Mouse (Mus musculus): ENCODE measurements at regions not wholly inside any gene's neighbourhood (a gene's known extent, or its start where the extent isn't known, plus 50 kb on each side); places are given as distances from the start of the nearest gene placed in this dataset.

GRCm38 (mm10) chr12:35863141-35863540 is 62.3 kb upstream of the Agr3 start:
- Histone ChIP-seq H3K27me3 (ENCODE audit: insufficient read depth, poor library complexity, severe bottlenecking) (no peaks in the 10 kb centered on the region), H3K36me3 (no peaks in the 10 kb centered on the region)
- 92% methylated on average over 1 of the region's 1 CpGs for WGBS

GRCm38 (mm10) chr12:35853159-35853558 is 72.3 kb upstream of the Agr3 start:
- Histone ChIP-seq H3K4me1 (replicated peaks) (no peaks in the 10 kb centered on the region), H3K9me3 (no peaks in the 10 kb centered on the region), H3K27me3 (ENCODE audit: insufficient read depth, poor library complexity, severe bottlenecking) (no peaks in the 10 kb centered on the region), H3K36me3 (no peaks in the 10 kb centered on the region), H3K4me3 (no peak overlapping the region), H3K27ac (no peak overlapping the region)
- no peak for DNase-seq (ENCODE audit: low spot score)
- 91% methylated on average over 4 of the region's 4 CpGs for WGBS

More at GRCm38 (mm10) chr12:35863141-35863540, 62.3 kb upstream of the Agr3 start:
- DNase-seq (ENCODE audit: low spot score): no peak
- Histone ChIP-seq H3K4me1 (replicated peaks) (no peaks in the 10 kb centered on the region), H3K4me3 (no peak overlapping the region), H3K9me3 (no peaks in the 10 kb centered on the region), H3K27ac (no peak overlapping the region)

GRCm38 (mm10) chr12:35846905-35847610 is 78.4 kb upstream of the Agr3 start:
- Histone ChIP-seq H3K27me3 (ENCODE audit: insufficient read depth, poor library complexity, severe bottlenecking) (no peaks in the 10 kb centered on the region), H3K27ac (no peak overlapping the region), H3K36me3 (no peaks in the 10 kb centered on the region), H3K4me3 (no peak overlapping the region), H3K9me3 (no peaks in the 10 kb centered on the region), H3K4me1 (replicated peaks) (no peaks in the 10 kb centered on the region)
- no peak for DNase-seq (ENCODE audit: low spot score)
- WGBS: 89% methylated on average over 5 of the region's 5 CpGs

- no peak for DNase-seq (ENCODE audit: low spot score)
- H3K27me3 ChIP-seq (ENCODE audit: insufficient read depth, poor library complexity, severe bottlenecking): no peaks in the 10 kb centered on the region
- no peaks in the 10 kb centered on the region for H3K9me3 ChIP-seq
- 0 out of 2 replicates have a peak, but pooled peaks cover 3% of the 10 kb centered on the region for H3K4me1 ChIP-seq (replicated peaks)
- no peak overlapping the region for H3K27ac ChIP-seq
- no peak overlapping the region for H3K4me3 ChIP-seq
- no peaks in the 10 kb centered on the region for H3K36me3 ChIP-seq
Measured at GRCm38 (mm10) chr12:35836946-35837345, 88.5 kb upstream of the Agr3 start.

GRCm38 (mm10) chr12:35833285-35833684 is 92.1 kb upstream of the Agr3 start:
- no peak overlapping the region for H3K4me3 ChIP-seq
- H3K27ac ChIP-seq: no peak overlapping the region
- no peaks in the 10 kb centered on the region for H3K9me3 ChIP-seq
- no peaks in the 10 kb centered on the region for H3K36me3 ChIP-seq
- no peak for DNase-seq (ENCODE audit: low spot score)
- 83% methylated on average over 3 of the region's 3 CpGs for WGBS
- no peaks in the 10 kb centered on the region for H3K27me3 ChIP-seq (ENCODE audit: insufficient read depth, poor library complexity, severe bottlenecking)
- 0 out of 2 replicates have a peak, but pooled peaks cover 3% of the 10 kb centered on the region for H3K4me1 ChIP-seq (replicated peaks)

GRCm38 (mm10) chr12:35831922-35832512 is 93.4 kb upstream of the Agr3 start:
- Histone ChIP-seq H3K9me3 (no peaks in the 10 kb centered on the region), H3K27me3 (ENCODE audit: insufficient read depth, poor library complexity, severe bottlenecking) (no peaks in the 10 kb centered on the region), H3K4me1 (replicated peaks) (0 out of 2 replicates have a peak, but pooled peaks cover 3% of the 10 kb centered on the region), H3K36me3 (no peaks in the 10 kb centered on the region), H3K4me3 (no peak overlapping the region), H3K27ac (no peak overlapping the region)
- no peak for DNase-seq (ENCODE audit: low spot score)
- WGBS: 80% methylated on average over 2 of the region's 2 CpGs

GRCm38 (mm10) chr12:35831268-35831667 is 94.2 kb upstream of the Agr3 start:
- 33% methylated on average over 5 of the region's 5 CpGs for WGBS
- no peak for DNase-seq (ENCODE audit: low spot score)
- H3K4me3 ChIP-seq: no peak overlapping the region
- H3K4me1 ChIP-seq (replicated peaks): 0 out of 2 replicates have a peak, but pooled peaks cover 3% of the 10 kb centered on the region
- no peaks in the 10 kb centered on the region for H3K27me3 ChIP-seq (ENCODE audit: insufficient read depth, poor library complexity, severe bottlenecking)
- H3K27ac ChIP-seq: no peak overlapping the region
- H3K36me3 ChIP-seq: no peaks in the 10 kb centered on the region
- no peaks in the 10 kb centered on the region for H3K9me3 ChIP-seq

- Histone ChIP-seq H3K4me3 (no peak overlapping the region), H3K9me3 (no peaks in the 10 kb centered on the region), H3K4me1 (replicated peaks) (peaks cover 10% of the 10 kb centered on the region; the same call in 1 of the 2 replicates), H3K36me3 (no peaks in the 10 kb centered on the region), H3K27ac (no peak overlapping the region), H3K27me3 (ENCODE audit: insufficient read depth, poor library complexity, severe bottlenecking) (no peaks in the 10 kb centered on the region)
- no peak for DNase-seq (ENCODE audit: low spot score)
- WGBS: 80% methylated on average over 2 of the region's 2 CpGs
Measured at GRCm38 (mm10) chr12:35827797-35828196, 97.6 kb upstream of the Agr3 start.

GRCm38 (mm10) chr12:35826990-35827389 is 98.4 kb upstream of the Agr3 start:
- WGBS: 89% methylated on average over 5 of the region's 5 CpGs
- no peaks in the 10 kb centered on the region for H3K9me3 ChIP-seq
- no peak for DNase-seq (ENCODE audit: low spot score)
- peaks cover 7% of the 10 kb centered on the region; the same call in 1 of the 2 replicates for H3K4me1 ChIP-seq (replicated peaks)
- H3K27me3 ChIP-seq (ENCODE audit: insufficient read depth, poor library complexity, severe bottlenecking): no peaks in the 10 kb centered on the region
- H3K27ac ChIP-seq: no peak overlapping the region
- H3K4me3 ChIP-seq: no peak overlapping the region
- no peaks in the 10 kb centered on the region for H3K36me3 ChIP-seq

GRCm38 (mm10) chr12:35824587-35824987 is 100.8 kb upstream of the Agr3 start:
- peak; percentile 20 for DNase-seq (ENCODE audit: low spot score)
- Histone ChIP-seq H3K27ac (no peak overlapping the region; the same call in 1 of the 2 replicates), H3K36me3 (no peaks in the 10 kb centered on the region), H3K4me1 (replicated peaks) (peaks cover 7% of the 10 kb centered on the region; the same call in 1 of the 2 replicates), H3K4me3 (no peak overlapping the region), H3K9me3 (no peaks in the 10 kb centered on the region), H3K27me3 (ENCODE audit: insufficient read depth, poor library complexity, severe bottlenecking) (no peaks in the 10 kb centered on the region)
- 39% methylated on average over 5 of the region's 5 CpGs for WGBS

GRCm38 (mm10) chr12:35799261-35799660 is 126.2 kb upstream of the Agr3 start:
- 89% methylated on average over 2 of the region's 2 CpGs for WGBS
- no peak overlapping the region for H3K27ac ChIP-seq
- H3K36me3 ChIP-seq: no peaks in the 10 kb centered on the region
- no peak for DNase-seq (ENCODE audit: low spot score)
- H3K4me1 ChIP-seq (replicated peaks): no peaks in the 10 kb centered on the region
- no peaks in the 10 kb centered on the region for H3K9me3 ChIP-seq
- H3K4me3 ChIP-seq: no peak overlapping the region
- no peaks in the 10 kb centered on the region for H3K27me3 ChIP-seq (ENCODE audit: insufficient read depth, poor library complexity, severe bottlenecking)

GRCm38 (mm10) chr12:35775396-35775795 is 150.0 kb upstream of the Agr3 start:
- Histone ChIP-seq H3K9me3 (no peaks in the 10 kb centered on the region), H3K27me3 (ENCODE audit: insufficient read depth, poor library complexity, severe bottlenecking) (no peaks in the 10 kb centered on the region), H3K36me3 (no peaks in the 10 kb centered on the region), H3K4me3 (no peak overlapping the region), H3K4me1 (replicated peaks) (no peaks in the 10 kb centered on the region), H3K27ac (no peak overlapping the region)
- 88% methylated on average over 2 of the region's 2 CpGs for WGBS
- no peak for DNase-seq (ENCODE audit: low spot score)

- DNase-seq (ENCODE audit: low spot score): no peak
- H3K27ac ChIP-seq: no peak overlapping the region
- H3K4me1 ChIP-seq (replicated peaks): no peaks in the 10 kb centered on the region
- H3K27me3 ChIP-seq (ENCODE audit: insufficient read depth, poor library complexity, severe bottlenecking): no peaks in the 10 kb centered on the region
- H3K9me3 ChIP-seq: no peaks in the 10 kb centered on the region
- no peaks in the 10 kb centered on the region for H3K36me3 ChIP-seq
- WGBS: 86% methylated on average over 5 of the region's 5 CpGs
- H3K4me3 ChIP-seq: no peak overlapping the region
Measured at GRCm38 (mm10) chr12:35770387-35771024, 154.9 kb upstream of the Agr3 start.
